Mouse (Mus musculus): Measurements from ENCODE around the gene Eml1. TPM values are rescaled to one million over a fixed set of nuclear protein-coding genes. Genes with fewer than 3 reads are reported as not detected.

The Eml1 gene
- polyA plus RNA-seq, 1 experiment = 0.38 TPM

DNA sequence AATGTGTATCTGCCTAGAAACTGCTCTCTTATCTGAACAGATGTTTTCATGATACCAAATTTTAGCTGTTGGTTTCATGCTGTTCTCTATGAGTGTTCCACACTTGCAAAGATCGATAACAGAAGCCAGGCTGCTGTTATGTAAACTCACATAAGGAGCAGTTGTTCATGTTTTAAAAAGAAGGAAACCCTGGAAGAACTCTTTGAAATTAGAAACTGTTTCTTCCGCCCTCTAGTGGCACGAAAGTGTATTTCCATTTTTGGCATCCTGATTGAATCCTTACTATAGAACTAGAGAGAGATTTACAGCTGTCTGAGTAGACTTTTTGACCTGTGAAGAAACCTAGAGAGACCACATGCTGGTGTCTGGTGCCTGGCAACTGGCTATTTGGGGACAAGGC, 140.3 kb downstream of the Eml1 start:
- Histone ChIP-seq H3K27ac (ENCODE audit: insufficient read depth, low read depth, low read length) (no peak overlapping the region), H3K4me1 (ENCODE audit: control insufficient read depth, insufficient read depth, low read length) (no peaks in the 10 kb centered on the region), H3K4me3 (ENCODE audit: insufficient read depth, low read length) (no peak overlapping the region)
- TF ChIP-seq POLR2A (IDR thresholded peaks at IDR 0.05; ENCODE audit: borderline replicate concordance, low read depth, low read length) (no peak), CTCF (IDR thresholded peaks at IDR 0.05; ENCODE audit: low read depth, low read length) (no peak)

DNA sequence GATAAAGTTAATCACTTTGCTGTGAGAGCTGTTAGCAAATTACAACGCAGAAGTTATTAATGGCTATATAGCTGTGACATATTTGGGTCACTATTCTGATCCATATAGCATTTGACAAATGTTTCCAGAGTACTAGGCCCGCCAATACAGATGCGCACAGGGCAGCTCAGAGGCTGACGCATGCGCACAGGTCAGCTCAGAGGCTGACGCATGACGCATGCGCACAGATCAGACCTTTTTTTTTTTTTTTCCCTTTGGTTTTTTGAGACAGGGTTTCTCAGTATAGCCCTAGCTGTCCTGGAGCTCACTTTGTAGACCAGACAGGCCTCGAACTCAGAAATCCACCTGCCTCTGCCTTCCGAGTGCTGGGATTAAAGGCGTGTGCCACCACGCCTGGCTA, 144.7 kb downstream of the Eml1 start:
- H3K4me3 ChIP-seq (ENCODE audit: insufficient read depth, low read length) = no peak overlapping the region
- TF ChIP-seq CTCF (IDR thresholded peaks at IDR 0.05; ENCODE audit: low read depth, low read length) (no peak), POLR2A (IDR thresholded peaks at IDR 0.05; ENCODE audit: borderline replicate concordance, low read depth, low read length) (no peak)
- H3K27ac ChIP-seq (ENCODE audit: insufficient read depth, low read depth, low read length) = no peak overlapping the region
- no peaks in the 10 kb centered on the region for H3K4me1 ChIP-seq (ENCODE audit: control insufficient read depth, insufficient read depth, low read length)

DNA sequence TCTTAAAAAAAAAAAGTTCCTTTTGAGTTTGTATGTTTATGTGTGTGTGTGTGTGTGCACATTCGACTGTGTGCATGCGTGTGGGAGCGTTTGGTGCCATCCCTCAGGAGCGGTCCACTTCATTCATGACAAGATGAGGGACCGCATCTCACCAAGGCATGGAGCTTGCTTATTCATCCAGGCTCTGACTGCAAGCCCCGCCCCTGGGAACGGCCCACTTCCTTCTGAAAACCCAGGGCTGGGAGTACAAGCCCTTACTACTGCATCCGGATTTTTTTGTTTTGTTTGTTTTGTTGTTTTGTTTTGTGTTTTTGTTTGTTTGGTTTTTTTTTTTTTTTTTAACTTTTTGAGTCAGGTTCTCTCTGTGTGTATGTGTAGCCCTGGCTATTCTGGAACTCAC, 148.6 kb downstream of the Eml1 start:
- H3K4me1 ChIP-seq (ENCODE audit: control insufficient read depth, insufficient read depth, low read length) = no peaks in the 10 kb centered on the region
- H3K27ac ChIP-seq (ENCODE audit: insufficient read depth, low read depth, low read length) = no peak overlapping the region
- TF ChIP-seq CTCF (IDR thresholded peaks at IDR 0.05; ENCODE audit: low read depth, low read length) = no peak
- TF ChIP-seq POLR2A (IDR thresholded peaks at IDR 0.05; ENCODE audit: borderline replicate concordance, low read depth, low read length) = no peak
- H3K4me3 ChIP-seq (ENCODE audit: insufficient read depth, low read length) = no peak overlapping the region

DNA sequence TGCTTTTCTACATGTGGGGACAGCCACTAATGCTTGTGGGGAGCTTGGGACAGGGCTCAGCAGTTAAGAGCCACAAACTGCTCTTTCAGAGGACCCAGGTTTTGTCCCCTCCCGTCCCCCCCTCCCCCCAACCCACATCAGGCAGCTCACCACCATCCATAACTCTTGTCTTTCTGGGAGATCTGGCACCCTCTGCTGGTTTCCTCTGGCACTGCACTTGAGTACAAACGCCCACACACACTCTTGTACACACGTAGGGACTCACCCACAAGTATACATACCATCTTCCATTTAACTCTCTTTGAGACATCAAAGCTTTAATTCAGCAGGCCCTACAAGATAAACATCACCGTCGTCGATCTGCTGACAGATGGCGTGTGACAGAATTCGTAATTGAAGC, 158.5 kb downstream of the Eml1 start:
- TF ChIP-seq CTCF (IDR thresholded peaks at IDR 0.05; ENCODE audit: low read depth, low read length) (peak; percentile 67), POLR2A (IDR thresholded peaks at IDR 0.05; ENCODE audit: borderline replicate concordance, low read depth, low read length) (no peak)
- H3K4me3 ChIP-seq (ENCODE audit: insufficient read depth, low read length) = no peak overlapping the region
- H3K27ac ChIP-seq (ENCODE audit: insufficient read depth, low read depth, low read length) = no peak overlapping the region
- no peaks in the 10 kb centered on the region for H3K4me1 ChIP-seq (ENCODE audit: control insufficient read depth, insufficient read depth, low read length)

DNA sequence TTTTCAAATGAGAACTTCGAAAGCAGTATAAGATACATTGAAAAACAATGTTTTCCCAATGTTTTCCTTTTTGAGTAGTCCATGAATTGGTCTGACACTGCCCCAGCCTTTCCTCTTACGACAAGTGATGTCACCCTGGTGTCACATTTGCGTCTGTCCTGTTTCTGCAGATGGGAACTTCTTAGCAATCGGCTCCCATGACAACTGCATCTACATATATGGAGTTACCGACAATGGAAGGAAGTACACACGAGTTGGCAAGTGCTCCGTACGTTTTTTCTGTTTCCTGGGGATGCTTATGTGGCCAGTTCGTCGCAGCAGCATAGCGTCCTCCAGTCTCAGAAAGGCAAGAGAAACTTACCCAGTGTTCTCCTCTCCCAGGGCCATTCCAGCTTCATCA, 163.7 kb downstream of the Eml1 start:
- Histone ChIP-seq H3K4me1 (ENCODE audit: control insufficient read depth, insufficient read depth, low read length) (no peaks in the 10 kb centered on the region), H3K27ac (ENCODE audit: insufficient read depth, low read depth, low read length) (no peak overlapping the region), H3K4me3 (ENCODE audit: insufficient read depth, low read length) (no peak overlapping the region)
- TF ChIP-seq POLR2A (IDR thresholded peaks at IDR 0.05; ENCODE audit: borderline replicate concordance, low read depth, low read length) = no peak
- no peak for TF ChIP-seq CTCF (IDR thresholded peaks at IDR 0.05; ENCODE audit: low read depth, low read length)

DNA sequence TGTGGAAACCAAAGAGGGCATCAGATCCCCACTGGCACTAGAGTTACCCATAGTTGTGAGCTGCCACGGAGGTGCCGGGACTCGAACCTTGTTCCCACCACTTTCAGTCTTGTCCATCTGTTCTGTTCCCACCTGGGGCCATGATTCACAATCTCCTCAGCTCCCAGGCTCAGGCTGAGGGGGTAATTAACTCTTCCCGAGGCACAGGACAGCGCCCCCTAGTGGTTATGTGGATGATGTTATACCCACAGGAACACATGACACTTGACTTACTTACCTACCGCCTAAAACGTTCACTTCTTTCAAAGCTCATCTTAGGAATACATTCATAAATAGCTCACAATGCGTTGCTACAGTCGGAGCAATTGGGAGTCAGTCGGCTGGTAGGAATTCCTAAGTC, 165.7 kb downstream of the Eml1 start:
- H3K27ac ChIP-seq (ENCODE audit: insufficient read depth, low read depth, low read length) = no peak overlapping the region

DNA sequence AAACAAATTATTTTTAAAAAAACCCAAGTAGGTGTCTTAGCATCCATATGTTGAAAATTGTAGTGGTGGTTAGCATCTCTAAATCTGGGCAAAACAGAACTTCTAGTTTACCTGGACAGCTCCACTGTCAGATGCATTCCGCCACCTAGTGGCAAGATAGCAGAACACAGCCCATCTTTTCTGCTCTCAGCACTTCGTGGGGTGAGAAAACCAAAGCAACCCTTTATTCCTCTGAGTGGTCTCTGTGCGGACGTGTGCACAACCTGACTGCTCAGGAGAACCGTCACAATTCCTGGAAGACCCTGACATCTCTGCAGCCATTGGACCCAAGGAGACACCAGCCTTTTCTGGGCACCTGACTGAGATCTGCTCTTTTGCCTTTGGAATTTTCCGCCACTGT, 170.3 kb downstream of the Eml1 start:
- no peak overlapping the region for H3K4me3 ChIP-seq (ENCODE audit: insufficient read depth, low read length)
- no peak for TF ChIP-seq POLR2A (IDR thresholded peaks at IDR 0.05; ENCODE audit: borderline replicate concordance, low read depth, low read length)
- TF ChIP-seq CTCF (IDR thresholded peaks at IDR 0.05; ENCODE audit: low read depth, low read length) = 0 out of 2 replicates have a peak, but pooled peaks have one; percentile 17
- no peaks in the 10 kb centered on the region for H3K4me1 ChIP-seq (ENCODE audit: control insufficient read depth, insufficient read depth, low read length)
- H3K27ac ChIP-seq (ENCODE audit: insufficient read depth, low read depth, low read length) = no peak overlapping the region

More for the DNA sequence above, 165.7 kb downstream of the Eml1 start:
- TF ChIP-seq POLR2A (IDR thresholded peaks at IDR 0.05; ENCODE audit: borderline replicate concordance, low read depth, low read length) (no peak), CTCF (IDR thresholded peaks at IDR 0.05; ENCODE audit: low read depth, low read length) (peak; percentile 85)
- Histone ChIP-seq H3K4me3 (ENCODE audit: insufficient read depth, low read length) (no peak overlapping the region), H3K4me1 (ENCODE audit: control insufficient read depth, insufficient read depth, low read length) (no peaks in the 10 kb centered on the region)

DNA sequence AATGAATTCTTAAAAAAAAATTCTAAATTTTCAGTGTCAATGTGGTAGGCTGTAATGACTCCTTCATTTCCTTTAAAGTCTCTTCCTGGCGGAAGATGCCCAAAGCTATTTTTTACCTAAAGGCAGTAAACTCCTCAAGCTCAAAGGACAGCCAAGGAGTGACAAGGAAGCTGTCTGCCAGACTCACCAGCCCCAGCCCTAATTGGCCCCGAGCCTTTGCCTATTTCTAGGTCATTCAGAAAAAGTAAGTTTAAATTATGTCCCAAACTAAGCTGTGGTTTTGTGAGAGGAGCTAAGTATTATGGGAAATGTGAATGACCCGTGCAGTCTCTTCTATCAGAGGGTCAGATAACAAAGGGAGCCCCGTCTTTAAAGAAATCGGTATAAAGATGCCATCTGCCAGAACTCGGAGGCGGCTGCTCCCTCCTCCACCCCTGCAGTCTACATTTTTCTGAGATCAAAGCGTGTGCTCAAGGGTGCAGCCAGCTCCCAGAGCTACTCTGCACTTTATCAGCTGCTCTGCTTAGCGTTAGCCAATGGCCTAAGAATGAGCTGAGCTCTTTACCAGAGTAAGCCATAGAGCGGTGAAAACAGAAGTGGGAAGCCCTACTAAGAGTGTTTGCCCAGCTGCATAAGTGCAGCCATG, 175.9 kb downstream of the Eml1 start:
- TF ChIP-seq CTCF (IDR thresholded peaks at IDR 0.05; ENCODE audit: low read depth, low read length) = no peak
- no peak for TF ChIP-seq POLR2A (IDR thresholded peaks at IDR 0.05; ENCODE audit: borderline replicate concordance, low read depth, low read length)
- Histone ChIP-seq H3K4me3 (ENCODE audit: insufficient read depth, low read length) (no peak overlapping the region), H3K27ac (ENCODE audit: insufficient read depth, low read depth, low read length) (no peak overlapping the region), H3K4me1 (ENCODE audit: control insufficient read depth, insufficient read depth, low read length) (no peaks in the 10 kb centered on the region)

DNA sequence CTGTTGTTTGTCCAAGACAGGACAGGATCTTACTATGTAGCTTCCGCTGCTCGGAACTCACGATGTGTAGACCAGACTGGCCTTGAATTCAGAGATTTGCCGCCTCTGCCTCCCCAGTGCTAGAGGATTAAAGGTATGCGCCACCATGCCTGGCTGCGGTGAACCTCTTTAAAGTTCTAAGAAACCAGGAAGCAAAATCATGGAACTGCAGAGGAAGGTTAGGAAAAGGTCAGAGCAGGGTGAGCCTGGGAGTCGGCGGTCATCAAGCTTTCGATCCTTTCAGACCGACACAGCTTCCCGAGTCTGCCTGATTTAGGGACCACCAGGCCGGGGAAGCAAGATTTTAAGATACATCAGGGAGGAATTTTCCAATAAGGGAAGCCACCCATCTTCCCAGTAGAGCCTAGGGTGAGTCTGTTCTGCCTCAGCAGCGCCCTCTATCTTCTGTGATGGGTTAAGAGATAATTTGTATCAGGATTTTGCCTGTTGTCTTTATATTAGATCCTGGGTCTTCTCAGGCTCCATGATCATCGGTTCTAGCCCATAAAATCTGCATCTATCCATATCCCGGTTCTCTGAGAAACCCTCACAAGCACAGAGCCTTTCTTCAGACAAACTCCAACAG, 176.6 kb downstream of the Eml1 start:
- no peak overlapping the region for H3K27ac ChIP-seq (ENCODE audit: insufficient read depth, low read depth, low read length)
- H3K4me3 ChIP-seq (ENCODE audit: insufficient read depth, low read length) = no peak overlapping the region
- no peak for TF ChIP-seq POLR2A (IDR thresholded peaks at IDR 0.05; ENCODE audit: borderline replicate concordance, low read depth, low read length)
- TF ChIP-seq CTCF (IDR thresholded peaks at IDR 0.05; ENCODE audit: low read depth, low read length) = no peak
- H3K4me1 ChIP-seq (ENCODE audit: control insufficient read depth, insufficient read depth, low read length) = no peaks in the 10 kb centered on the region

DNA sequence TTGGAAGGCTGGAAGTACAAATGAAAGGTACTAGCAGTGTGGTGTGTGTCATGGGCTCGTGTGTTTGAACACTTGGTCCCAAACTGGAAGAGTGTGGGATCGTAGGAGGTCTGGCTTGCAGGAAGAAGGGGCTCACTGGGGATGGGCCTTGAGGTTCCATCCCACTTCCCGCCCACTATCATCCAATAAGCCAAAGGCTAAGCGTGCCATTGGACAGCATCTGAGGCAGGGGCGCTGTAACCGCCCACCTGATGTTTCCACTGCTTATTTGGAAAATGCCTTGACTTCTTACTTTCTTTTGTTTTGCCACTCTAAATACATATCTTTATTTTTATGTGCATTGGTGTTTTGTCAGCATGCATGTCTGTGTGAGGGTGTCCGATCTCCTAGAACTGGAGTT, 181.0 kb downstream of the Eml1 start:
- TF ChIP-seq CTCF (IDR thresholded peaks at IDR 0.05; ENCODE audit: low read depth, low read length) (no peak), POLR2A (IDR thresholded peaks at IDR 0.05; ENCODE audit: borderline replicate concordance, low read depth, low read length) (no peak)
- no peak overlapping the region for H3K27ac ChIP-seq (ENCODE audit: insufficient read depth, low read depth, low read length)
- no peaks in the 10 kb centered on the region for H3K4me1 ChIP-seq (ENCODE audit: control insufficient read depth, insufficient read depth, low read length)
- H3K4me3 ChIP-seq (ENCODE audit: insufficient read depth, low read length) = no peak overlapping the region
